Mouse (Mus musculus): Measurements from ENCODE around the gene Muc20.

- no peak for TF ChIP-seq CTCF (IDR thresholded peaks at IDR 0.05; ENCODE audit: borderline replicate concordance, control insufficient read depth, extremely low read depth, insufficient read depth, low read length, poor library complexity)
- TF ChIP-seq POLR2A (IDR thresholded peaks at IDR 0.05; ENCODE audit: control insufficient read depth, extremely low read depth, insufficient read depth, low read length, poor library complexity) = no peak
These were observed 61.6 kb downstream of the Muc20 start, which contains the start of gene Muc4 for GRCm38 (mm10) chr16:32735586-32735985.
